Mouse (Mus musculus): Measurements from ENCODE around the gene Iqcf3. TPM values are rescaled to one million over a fixed set of nuclear protein-coding genes. Genes with fewer than 3 reads are reported as not detected.

Gene Iqcf3
- polyA plus RNA-seq, 1 experiment from 2014 or later, result not detected

DNA sequence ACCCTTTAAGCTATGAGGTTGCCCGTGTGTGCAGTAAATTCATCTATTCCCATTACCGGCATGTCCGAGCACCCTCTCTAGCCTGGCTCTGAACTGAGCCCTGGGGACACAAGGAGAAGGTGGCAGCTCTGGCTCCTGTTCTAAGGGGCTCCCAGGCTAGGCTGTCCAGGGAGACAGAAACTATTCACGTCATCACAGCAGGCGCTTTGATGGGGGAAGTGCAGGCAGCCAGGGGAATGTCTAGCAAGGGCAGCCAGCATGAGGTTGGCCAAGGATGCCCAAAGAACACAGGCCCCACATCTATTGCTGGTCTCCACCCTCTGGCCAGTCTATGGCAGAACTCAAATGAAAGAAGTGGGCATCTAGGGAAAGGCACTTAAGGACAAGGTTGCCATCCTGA lies 103.5 kb downstream of the Iqcf3 start:
- Histone ChIP-seq H3K27me3 (ENCODE audit: control insufficient read depth, insufficient read depth, low read length) (no peaks in the 10 kb centered on the region), H3K4me3 (ENCODE audit: control insufficient read depth in 1 of 2, insufficient read depth in 1 of 2, low read depth in 1 of 2, low read length in 2 of 2) (no peak overlapping the region), H3K27ac (replicated peaks in 1 of 2; ENCODE audit: control insufficient read depth in 1 of 2, insufficient read depth in 1 of 2, low read depth in 2 of 2, low read length in 2 of 2) (peak overlapping the region in 1 of 2 experiments; percentile 73; a peak in 2 of 4 replicates), H3K9ac (ENCODE audit: low read length) (no peak overlapping the region), H3K4me2 (ENCODE audit: low read length) (no peak overlapping the region), H3K4me1 (ENCODE audit: control insufficient read depth in 2 of 2, insufficient read depth in 2 of 2, low read length in 2 of 2) (peaks cover 39 to 45% of the 10 kb centered on the region in 2 experiments), H3K36me3 (ENCODE audit: control insufficient read depth, insufficient read depth, low read length) (peaks cover 37% of the 10 kb centered on the region), H3K9me3 (ENCODE audit: control insufficient read depth, low read length) (no peaks in the 10 kb centered on the region)
- WGBS, result 61% methylated on average over 5 of the region's 5 CpGs
- ATAC-seq (ENCODE audit: insufficient number of reproducible peaks, insufficient read depth, low FRiP score, low read depth), result no peak

DNA sequence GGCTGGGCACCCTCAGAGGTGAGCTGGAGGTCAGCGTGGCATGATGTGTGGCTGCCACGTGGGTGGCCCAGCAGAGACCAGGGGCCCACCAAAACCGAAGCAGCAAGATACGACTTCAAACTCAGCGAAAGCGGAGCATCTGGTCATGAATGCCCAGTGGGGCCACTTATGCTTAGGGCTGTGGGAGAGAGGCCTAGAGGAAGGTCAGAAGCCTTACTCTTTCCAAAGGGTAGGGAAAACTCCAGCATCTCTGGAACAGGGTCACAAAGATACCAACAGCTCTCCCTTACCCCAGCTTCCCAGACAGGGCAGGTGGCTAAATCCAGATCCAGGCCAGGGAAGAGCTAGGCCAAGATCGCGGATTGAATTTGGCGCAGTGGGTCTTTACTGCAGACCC lies 104.3 kb downstream of the Iqcf3 start:
- peak overlapping the region; percentile 86 for H3K9ac ChIP-seq (ENCODE audit: low read length)
- peak overlapping the region; percentile 9 to 73; a peak in 3 of 4 replicates for H3K27ac ChIP-seq (replicated peaks in 1 of 2; ENCODE audit: control insufficient read depth in 1 of 2, insufficient read depth in 1 of 2, low read depth in 2 of 2, low read length in 2 of 2)
- ATAC-seq (ENCODE audit: insufficient number of reproducible peaks, insufficient read depth, low FRiP score, low read depth), result no peak
- peaks cover 31% of the 10 kb centered on the region for H3K36me3 ChIP-seq (ENCODE audit: control insufficient read depth, insufficient read depth, low read length)
- H3K9me3 ChIP-seq (ENCODE audit: control insufficient read depth, low read length), result no peaks in the 10 kb centered on the region
- no peak overlapping the region for H3K4me3 ChIP-seq (ENCODE audit: control insufficient read depth in 1 of 2, insufficient read depth in 1 of 2, low read depth in 1 of 2, low read length in 2 of 2)
- H3K27me3 ChIP-seq (ENCODE audit: control insufficient read depth, insufficient read depth, low read length), result no peaks in the 10 kb centered on the region
- H3K4me1 ChIP-seq (ENCODE audit: control insufficient read depth in 2 of 2, insufficient read depth in 2 of 2, low read length in 2 of 2), result peaks cover 42 to 51% of the 10 kb centered on the region in 2 experiments
- 48% methylated on average over 9 of the region's 9 CpGs for WGBS
- H3K4me2 ChIP-seq (ENCODE audit: low read length), result peak overlapping the region; percentile 94

DNA sequence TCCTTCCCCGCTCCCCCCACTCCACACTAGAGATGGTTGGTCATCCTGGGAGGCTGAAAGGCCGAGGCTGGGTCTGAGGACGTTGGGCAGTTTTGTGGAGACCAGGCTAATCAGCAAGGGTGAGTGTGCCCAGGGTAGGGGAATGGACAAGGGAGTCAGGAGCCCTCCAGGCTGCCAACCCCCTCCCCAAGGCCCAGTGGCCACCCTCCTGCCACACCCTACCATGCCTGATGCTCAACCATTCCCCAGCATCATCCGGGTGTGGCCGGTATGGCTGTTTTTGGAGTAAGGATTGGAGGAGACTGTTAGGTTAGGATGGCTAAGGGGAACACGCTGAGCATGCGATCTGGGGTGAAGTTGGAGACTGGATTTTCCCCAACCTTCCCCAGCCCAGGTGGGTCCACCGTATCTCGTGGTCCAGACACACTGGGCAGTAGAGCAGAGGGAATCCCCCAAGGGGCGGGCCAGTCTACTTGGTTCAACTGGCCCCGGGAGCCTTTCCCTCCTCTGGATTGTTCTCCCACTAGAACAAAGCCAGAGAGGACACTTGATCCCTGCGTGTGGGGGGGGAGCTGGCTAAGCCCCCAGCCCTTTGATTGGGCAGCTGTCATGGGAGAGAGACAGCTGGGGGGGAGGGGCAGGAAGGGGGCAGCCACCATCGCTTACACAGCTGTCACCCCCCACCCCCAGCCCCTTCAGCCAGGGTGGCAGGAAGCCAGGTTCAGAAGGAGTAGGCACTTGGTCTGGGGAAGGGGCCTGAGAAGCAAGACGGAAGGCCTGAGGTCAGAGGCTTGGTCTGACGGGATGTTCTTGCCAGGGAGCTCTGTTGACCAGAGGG lies 104.9 kb downstream of the Iqcf3 start:
- Histone ChIP-seq H3K4me2 (ENCODE audit: low read length) (peak overlapping the region; percentile 94), H3K4me3 (ENCODE audit: control insufficient read depth in 1 of 2, insufficient read depth in 1 of 2, low read depth in 1 of 2, low read length in 2 of 2) (no peak overlapping the region), H3K27ac (replicated peaks in 1 of 2; ENCODE audit: control insufficient read depth in 1 of 2, insufficient read depth in 1 of 2, low read depth in 2 of 2, low read length in 2 of 2) (peak overlapping the region in 1 of 2 experiments; percentile 73; a peak in 3 of 4 replicates), H3K36me3 (ENCODE audit: control insufficient read depth, insufficient read depth, low read length) (peaks cover 25% of the 10 kb centered on the region), H3K9ac (ENCODE audit: low read length) (peak overlapping the region; percentile 86), H3K27me3 (ENCODE audit: control insufficient read depth, insufficient read depth, low read length) (no peaks in the 10 kb centered on the region), H3K4me1 (ENCODE audit: control insufficient read depth in 2 of 2, insufficient read depth in 2 of 2, low read length in 2 of 2) (peaks cover 42 to 51% of the 10 kb centered on the region in 2 experiments), H3K9me3 (ENCODE audit: control insufficient read depth, low read length) (no peaks in the 10 kb centered on the region)
- ATAC-seq (ENCODE audit: insufficient number of reproducible peaks, insufficient read depth, low FRiP score, low read depth), result no peak
- 42% methylated on average over 15 of the region's 15 CpGs for WGBS

GRCm38 (mm10) chr9:106454888-106455681 lies 106.3 kb downstream of the Iqcf3 start:
- peaks cover 12% of the 10 kb centered on the region; the same call in 1 of the 2 replicates for H3K36me3 ChIP-seq (ENCODE audit: control insufficient read depth, insufficient read depth, low read length)
- no peak for ATAC-seq (ENCODE audit: insufficient number of reproducible peaks, insufficient read depth, low FRiP score, low read depth)
- H3K4me1 ChIP-seq (ENCODE audit: control insufficient read depth in 2 of 2, insufficient read depth in 2 of 2, low read length in 2 of 2), result peaks cover 47 to 65% of the 10 kb centered on the region in 2 experiments
- H3K27ac ChIP-seq (replicated peaks in 1 of 2; ENCODE audit: control insufficient read depth in 1 of 2, insufficient read depth in 1 of 2, low read depth in 2 of 2, low read length in 2 of 2), result peak overlapping the region; percentile 83 to 91
- no peaks in the 10 kb centered on the region for H3K9me3 ChIP-seq (ENCODE audit: control insufficient read depth, low read length)
- H3K9ac ChIP-seq (ENCODE audit: low read length), result peak overlapping the region; percentile 86
- no peaks in the 10 kb centered on the region for H3K27me3 ChIP-seq (ENCODE audit: control insufficient read depth, insufficient read depth, low read length)
- peak overlapping the region; percentile 94 for H3K4me2 ChIP-seq (ENCODE audit: low read length)
- H3K4me3 ChIP-seq (ENCODE audit: control insufficient read depth in 1 of 2, insufficient read depth in 1 of 2, low read depth in 1 of 2, low read length in 2 of 2), result peak overlapping the region; percentile 77 to 79
- 3% methylated on average over 17 of the region's 17 CpGs for WGBS

GRCm38 (mm10) chr9:106454071-106454761 lies 107.2 kb downstream of the Iqcf3 start:
- Histone ChIP-seq H3K27me3 (ENCODE audit: control insufficient read depth, insufficient read depth, low read length) (no peaks in the 10 kb centered on the region), H3K4me1 (ENCODE audit: control insufficient read depth in 2 of 2, insufficient read depth in 2 of 2, low read length in 2 of 2) (peaks cover 47 to 67% of the 10 kb centered on the region in 2 experiments), H3K27ac (replicated peaks in 1 of 2; ENCODE audit: control insufficient read depth in 1 of 2, insufficient read depth in 1 of 2, low read depth in 2 of 2, low read length in 2 of 2) (peak overlapping the region; percentile 83 to 91), H3K9ac (ENCODE audit: low read length) (peak overlapping the region; percentile 86), H3K36me3 (ENCODE audit: control insufficient read depth, insufficient read depth, low read length) (0 out of 2 replicates have a peak, but pooled peaks cover 6% of the 10 kb centered on the region), H3K4me2 (ENCODE audit: low read length) (peak overlapping the region; percentile 94), H3K4me3 (ENCODE audit: control insufficient read depth in 1 of 2, insufficient read depth in 1 of 2, low read depth in 1 of 2, low read length in 2 of 2) (peak overlapping the region; percentile 77 to 79), H3K9me3 (ENCODE audit: control insufficient read depth, low read length) (no peaks in the 10 kb centered on the region)
- peak; percentile 10; the same call in 1 of the 2 replicates for ATAC-seq (ENCODE audit: insufficient number of reproducible peaks, insufficient read depth, low FRiP score, low read depth)
- WGBS, result 3% methylated on average over 13 of the region's 20 CpGs

- Histone ChIP-seq H3K27me3 (ENCODE audit: control insufficient read depth, insufficient read depth, low read length) (no peaks in the 10 kb centered on the region), H3K4me2 (ENCODE audit: low read length) (peak within 1 kb of the TSS; percentile 94), H3K4me3 (ENCODE audit: control insufficient read depth in 1 of 2, insufficient read depth in 1 of 2, low read depth in 1 of 2, low read length in 2 of 2) (peak within 1 kb of the TSS; percentile 77 to 79), H3K4me1 (ENCODE audit: control insufficient read depth in 2 of 2, insufficient read depth in 2 of 2, low read length in 2 of 2) (peaks cover 46 to 72% of the 10 kb centered on the region in 2 experiments), H3K27ac (replicated peaks in 1 of 2; ENCODE audit: control insufficient read depth in 1 of 2, insufficient read depth in 1 of 2, low read depth in 2 of 2, low read length in 2 of 2) (peak within 1 kb of the TSS; percentile 83 to 91), H3K9me3 (ENCODE audit: control insufficient read depth, low read length) (no peaks in the 10 kb centered on the region), H3K36me3 (ENCODE audit: control insufficient read depth, insufficient read depth, low read length) (0 out of 2 replicates have a peak, but pooled peaks cover 6% of the 10 kb centered on the region), H3K9ac (ENCODE audit: low read length) (peak within 1 kb of the TSS; percentile 86)
- 1% methylated on average over 43 of the region's 74 CpGs for WGBS
- ATAC-seq (ENCODE audit: insufficient number of reproducible peaks, insufficient read depth, low FRiP score, low read depth), result peak; percentile 73
Observed at GRCm38 (mm10) chr9:106453271-106454070, 108.0 kb downstream of the Iqcf3 start, which contains the start of gene Pcbp4. Pcbp4 (plus strand) TSS chr9:106453291.

Measured in heart, embryonic 14.5 days (tissue).